Mouse (Mus musculus) C2C12 (cell line): ENCODE measurements around the gene Cldn12. TPM values are rescaled to one million over a fixed set of nuclear protein-coding genes. Genes with fewer than 3 reads are reported as not detected.

Source experiments
- H3K27me3 ChIP-seq: one replicate; pipeline ENCODE4 v1.6.1; 2011; ENCODE audit not compliant: control insufficient read depth, insufficient read depth, insufficient read length
- H3K36me3 ChIP-seq: one replicate; pipeline ENCODE4 v1.6.1; 2011; ENCODE audit not compliant: control insufficient read depth, insufficient read depth
- H3K4me3 ChIP-seq: one replicate; pipeline ENCODE4 v1.5.1; 2011; ENCODE audit warnings: mild to moderate bottlenecking, control low read depth; ENCODE audit not compliant: poor library complexity, insufficient read depth, severe bottlenecking
- H3K79me2 ChIP-seq: one replicate; pipeline ENCODE4 v1.6.1; 2011; ENCODE audit not compliant: control insufficient read depth, insufficient read depth
- H3K79me3 ChIP-seq: one replicate; pipeline ENCODE4 v1.6.1; 2011; ENCODE audit warnings: low read depth, control low read depth
- H3ac ChIP-seq: one replicate; pipeline ENCODE3; 2011; ENCODE audit warnings: low read depth; ENCODE audit not compliant: control insufficient read depth, insufficient read length
- CEBPB ChIP-seq: IDR thresholded peaks from one replicate; pipeline ENCODE4 v1.6.1; 2011; ENCODE audit warnings: low read depth, mild to moderate bottlenecking, control low read depth, moderate library complexity
- CTCF ChIP-seq: IDR thresholded peaks from one replicate; pipeline ENCODE4 v1.5.1; 2011; ENCODE audit not compliant: control insufficient read depth, insufficient read depth, insufficient read length
- FOSL1 ChIP-seq: IDR thresholded peaks from one replicate; pipeline ENCODE4 v1.8.0; 2011; ENCODE audit warnings: mild to moderate bottlenecking, low read length; ENCODE audit not compliant: poor library complexity, insufficient read depth, severe bottlenecking
- MAX ChIP-seq: IDR thresholded peaks from one replicate; pipeline ENCODE4 v1.6.1; 2011; ENCODE audit warnings: mild to moderate bottlenecking, control low read depth
- MYOD1 ChIP-seq: IDR thresholded peaks from one replicate; pipeline ENCODE4 v1.6.1; 2011; ENCODE audit warnings: low read depth; ENCODE audit not compliant: control insufficient read depth, insufficient read length
- MYOG ChIP-seq: IDR thresholded peaks from one replicate; pipeline ENCODE4 v1.6.1; 2011; ENCODE audit not compliant: control insufficient read depth, insufficient read length; ENCODE audit errors: extremely low read depth
- USF1 ChIP-seq: IDR thresholded peaks from one replicate; pipeline ENCODE4 v1.6.1; 2011; ENCODE audit warnings: low read depth, mild to moderate bottlenecking, control low read depth, moderate library complexity
- polyA plus RNA-seq: library from polyadenylated mRNA; unstranded; fragments of >200 nt; fragmentation: generic; extraction: Trizol; gene quantifications from one replicate; pipeline ENCODE4 v1.2.1, GENCODE M21; 2012; ENCODE audit warnings: missing spikeins

Cldn12 gene
- polyA plus RNA-seq, 1 experiment, result 27.2 TPM

DNA sequence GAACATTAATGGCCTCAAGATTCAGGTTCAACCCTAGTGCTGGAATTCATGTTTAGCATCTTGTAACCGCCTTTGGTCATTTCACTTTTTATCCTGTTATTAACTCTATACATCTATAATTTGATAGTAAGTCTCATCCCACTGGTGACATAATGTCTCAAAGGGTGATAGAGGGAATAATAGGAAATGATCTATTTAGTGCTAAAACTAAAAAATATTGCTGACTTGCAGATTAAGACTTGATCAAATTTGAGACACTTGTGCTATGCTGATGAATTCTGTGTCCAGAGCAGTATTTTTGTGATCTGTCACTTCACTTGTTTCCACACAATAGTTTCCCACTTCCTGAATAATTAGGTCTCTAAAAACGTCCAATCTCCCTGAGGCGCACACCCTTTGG, 3.4 kb downstream of the Cldn12 start:
- no peaks in the 10 kb centered on the region for H3K27me3 ChIP-seq
- H3K79me3 ChIP-seq, result peaks cover 51% of the 10 kb centered on the region
- peaks cover 74% of the 10 kb centered on the region for H3K79me2 ChIP-seq
- H3ac ChIP-seq, result no peak overlapping the region
- TF ChIP-seq USF1, result no peak
- no peak for TF ChIP-seq MYOG
- TF ChIP-seq MAX, result no peak
- TF ChIP-seq CEBPB, result no peak
- no peak for TF ChIP-seq CTCF
- no peak for TF ChIP-seq MYOD1
- no peak for TF ChIP-seq FOSL1
- H3K36me3 ChIP-seq, result peaks cover 46% of the 10 kb centered on the region
- H3K4me3 ChIP-seq, result no peak overlapping the region

DNA sequence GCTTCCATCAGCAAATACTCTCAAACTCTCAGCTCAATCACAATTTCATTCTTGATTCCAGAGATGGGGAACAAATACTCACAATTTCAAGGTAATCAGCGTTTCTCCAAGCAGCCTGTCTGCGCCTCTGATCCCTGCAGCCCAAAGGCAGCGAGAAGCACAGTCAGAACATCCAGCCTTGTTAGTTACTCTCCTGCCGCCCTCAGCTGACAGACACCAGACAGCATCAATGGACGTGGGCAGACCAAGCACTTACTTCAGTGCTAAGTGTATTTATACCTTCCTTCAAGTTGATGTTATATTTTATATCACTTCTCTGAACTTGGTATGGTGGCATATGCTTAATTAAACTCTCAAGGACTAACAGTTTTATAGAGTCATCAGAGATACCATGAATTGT, 3.8 kb downstream of the Cldn12 start:
- Histone ChIP-seq H3K27me3 (no peaks in the 10 kb centered on the region), H3K79me3 (peaks cover 54% of the 10 kb centered on the region), H3ac (peak overlapping the region; percentile 41), H3K79me2 (peaks cover 78% of the 10 kb centered on the region), H3K36me3 (peaks cover 51% of the 10 kb centered on the region), H3K4me3 (peak overlapping the region; percentile 25)
- TF ChIP-seq USF1, result no peak
- TF ChIP-seq CEBPB, result no peak
- TF ChIP-seq CTCF, result no peak
- no peak for TF ChIP-seq MYOG
- TF ChIP-seq MAX, result no peak
- TF ChIP-seq MYOD1, result no peak
- no peak for TF ChIP-seq FOSL1

DNA sequence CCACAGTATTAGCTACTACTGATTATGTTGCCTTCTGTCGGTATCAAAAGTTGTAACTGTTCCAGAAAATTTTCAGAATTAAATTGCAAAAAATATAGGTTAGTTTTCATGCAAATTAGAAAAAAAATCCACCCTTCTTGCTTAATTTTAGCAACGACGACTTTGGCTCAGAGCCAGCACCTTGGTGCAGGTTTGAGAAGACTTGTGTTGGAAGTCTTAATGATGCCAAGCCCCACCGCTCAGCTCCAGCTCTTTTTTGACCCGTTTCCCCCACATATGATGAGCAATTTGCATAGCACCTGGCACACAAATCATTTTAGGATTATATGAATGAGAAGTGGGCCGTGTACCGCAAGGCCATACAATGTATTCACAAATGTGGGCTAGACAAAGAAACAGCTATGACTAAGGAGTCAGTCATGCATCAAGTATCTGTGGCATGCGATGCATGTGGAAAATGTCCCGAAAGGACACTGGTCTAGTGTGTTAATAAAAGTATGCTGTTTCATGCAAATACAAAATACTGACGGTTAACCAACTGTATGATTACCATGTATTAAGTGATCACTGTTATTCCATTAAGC, 4.4 kb downstream of the Cldn12 start:
- Histone ChIP-seq H3K36me3 (peaks cover 57% of the 10 kb centered on the region), H3K79me3 (peaks cover 54% of the 10 kb centered on the region), H3ac (no peak overlapping the region), H3K27me3 (no peaks in the 10 kb centered on the region), H3K79me2 (peaks cover 84% of the 10 kb centered on the region), H3K4me3 (peak overlapping the region; percentile 25)
- TF ChIP-seq MAX (no peak), MYOG (no peak), MYOD1 (peak; percentile 75), FOSL1 (peak; percentile 57), CEBPB (no peak)

DNA sequence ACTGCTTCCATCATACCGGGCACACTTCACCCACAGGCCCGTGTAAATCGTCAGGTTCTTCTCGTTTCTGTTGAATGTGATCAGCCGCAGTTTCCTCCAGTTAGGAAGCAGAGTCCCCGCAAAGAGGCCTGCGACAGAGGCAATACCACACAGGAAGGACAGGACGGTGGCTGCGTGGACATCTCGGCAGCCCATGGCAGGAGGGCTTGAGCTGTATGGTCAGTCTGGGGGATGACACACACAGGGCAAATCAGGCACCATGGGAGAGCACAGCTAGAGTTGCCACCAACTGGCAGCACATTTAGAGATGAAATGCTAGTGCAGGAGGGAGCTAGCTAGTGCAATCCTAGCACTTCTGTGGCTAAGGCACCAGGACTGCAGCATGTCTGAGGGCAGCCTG, 6.5 kb downstream of the Cldn12 start:
- no peak for TF ChIP-seq MYOD1
- no peak for TF ChIP-seq USF1
- TF ChIP-seq CTCF, result no peak
- TF ChIP-seq FOSL1, result no peak
- no peak for TF ChIP-seq MYOG
- peaks cover 77% of the 10 kb centered on the region for H3K36me3 ChIP-seq
- H3K79me3 ChIP-seq, result peaks cover 46% of the 10 kb centered on the region
- no peak overlapping the region for H3K4me3 ChIP-seq
- H3K79me2 ChIP-seq, result peaks cover 67% of the 10 kb centered on the region
- no peak overlapping the region for H3ac ChIP-seq
- no peaks in the 10 kb centered on the region for H3K27me3 ChIP-seq

DNA sequence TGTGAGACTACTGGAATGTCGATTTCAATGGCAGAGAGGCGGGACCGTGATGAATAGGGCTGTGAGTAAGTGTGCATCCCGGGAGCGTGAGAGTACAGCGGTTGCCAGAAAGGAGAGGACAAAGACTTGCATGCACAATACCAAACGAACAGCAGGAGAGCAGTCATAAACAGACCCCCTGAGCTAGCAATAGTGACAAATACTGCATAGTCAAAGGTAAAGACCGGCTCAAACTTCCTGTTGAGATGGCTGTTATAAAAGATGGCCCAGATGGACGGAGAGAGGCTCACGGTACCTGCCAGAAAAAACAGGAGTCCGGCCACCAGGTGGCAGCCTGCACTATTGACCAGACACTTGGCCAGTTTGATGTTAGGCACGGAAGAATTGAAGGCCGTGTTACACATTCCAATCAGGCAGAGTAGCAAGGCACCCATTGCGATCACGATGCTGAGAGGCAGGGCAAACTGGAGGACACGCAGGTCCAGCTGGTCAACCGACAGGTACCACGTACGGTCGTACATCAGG, 7.0 kb downstream of the Cldn12 start:
- Histone ChIP-seq H3K79me3 (peaks cover 42% of the 10 kb centered on the region), H3K4me3 (no peak overlapping the region), H3K36me3 (peaks cover 81% of the 10 kb centered on the region), H3ac (no peak overlapping the region), H3K27me3 (no peaks in the 10 kb centered on the region), H3K79me2 (peaks cover 63% of the 10 kb centered on the region)
- TF ChIP-seq CEBPB, result no peak
- no peak for TF ChIP-seq MAX
- no peak for TF ChIP-seq USF1
- no peak for TF ChIP-seq MYOD1
- peak; percentile 30 for TF ChIP-seq CTCF

DNA sequence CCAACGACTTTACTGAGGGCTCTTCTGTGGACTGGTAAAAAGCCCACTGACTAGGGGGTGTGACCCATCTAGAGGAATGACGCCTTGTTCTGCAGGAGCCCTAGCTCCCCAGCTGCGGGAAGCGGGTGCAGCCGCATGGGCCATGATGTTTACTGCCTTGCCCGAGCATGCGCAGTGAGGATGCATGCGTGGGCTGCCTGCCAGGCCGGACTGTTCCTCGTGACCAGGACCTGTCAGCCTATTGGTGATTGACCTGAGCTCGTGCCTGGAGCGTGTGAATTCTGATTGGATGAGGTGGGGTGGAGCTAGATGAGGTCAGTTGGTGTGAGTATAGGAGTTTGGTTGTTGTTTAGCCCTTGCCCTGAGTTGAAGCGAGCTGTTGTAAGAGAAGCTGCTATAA, 10.3 kb downstream of the Cldn12 start:
- H3K27me3 ChIP-seq, result no peaks in the 10 kb centered on the region
- H3K79me2 ChIP-seq, result peaks cover 41% of the 10 kb centered on the region
- peaks cover 62% of the 10 kb centered on the region for H3K36me3 ChIP-seq
- no peak overlapping the region for H3ac ChIP-seq
- H3K4me3 ChIP-seq, result no peak overlapping the region
- peaks cover 25% of the 10 kb centered on the region for H3K79me3 ChIP-seq
- TF ChIP-seq FOSL1 (no peak), MYOG (no peak), MAX (no peak), USF1 (no peak), CTCF (no peak), MYOD1 (no peak), CEBPB (no peak)
